In genomic region chr4:72184476-72184875, GRCm38 (mm10) we compare ENCODE assay signal across 15 mouse cellular contexts.
"Had no signal": no experiment of that assay in that cellular context is flagged by ENCODE, and none has a peak within 500 bp of the region (broad histone marks: within the 10 kb centered on the region; RNA-seq: fewer than 3 reads in every experiment).

No protein-coding gene starts in this region.

- DNase-seq: kidney, adult 2 months; kidney, postnatal 14 days; liver, embryonic 13.5 days; lung, adult 2 months; lung, postnatal 36 days; retina, postnatal 1 day; right cerebral cortex, postnatal 4 days; thymus, adult 2 months; thymus, postnatal 25 days had no signal

- ATAC-seq: lung, postnatal 0 days; midbrain, embryonic 13.5 days had no signal

- H3K4me1 ChIP-seq: stomach, embryonic 15.5 days had no signal

- H3K9ac ChIP-seq: kidney, embryonic 15.5 days; limb, embryonic 12.5 days; liver, embryonic 13.5 days; midbrain, embryonic 13.5 days; neural tube, embryonic 12.5 days; stomach, embryonic 15.5 days had no signal

- H3K4me2 ChIP-seq: kidney, embryonic 15.5 days; limb, embryonic 12.5 days; liver, embryonic 13.5 days; midbrain, embryonic 13.5 days; neural tube, embryonic 12.5 days; stomach, embryonic 15.5 days had no signal

- H3K4me3 ChIP-seq: kidney, embryonic 15.5 days; limb, embryonic 12.5 days; liver, embryonic 13.5 days; midbrain, embryonic 13.5 days; neural tube, embryonic 12.5 days; stomach, embryonic 15.5 days had no signal

- H3K27ac ChIP-seq: kidney, embryonic 15.5 days; limb, embryonic 12.5 days; liver, embryonic 13.5 days; midbrain, embryonic 13.5 days; neural tube, embryonic 12.5 days; stomach, embryonic 15.5 days had no signal

- H3K9me3 ChIP-seq: kidney, embryonic 15.5 days; limb, embryonic 12.5 days; liver, embryonic 13.5 days; midbrain, embryonic 13.5 days; neural tube, embryonic 12.5 days; stomach, embryonic 15.5 days had no signal

- H3K27me3 ChIP-seq: kidney, embryonic 15.5 days; limb, embryonic 12.5 days; liver, embryonic 13.5 days; midbrain, embryonic 13.5 days; neural tube, embryonic 12.5 days; stomach, embryonic 15.5 days had no signal
